Mouse (Mus musculus): ENCODE measurements around the gene Stat3. TPM values are rescaled to one million over a fixed set of nuclear protein-coding genes. Genes with fewer than 3 reads are reported as not detected.

Stat3 gene
- polyA plus RNA-seq, 1 experiment from 2014 or later, result 50.6 TPM

DNA sequence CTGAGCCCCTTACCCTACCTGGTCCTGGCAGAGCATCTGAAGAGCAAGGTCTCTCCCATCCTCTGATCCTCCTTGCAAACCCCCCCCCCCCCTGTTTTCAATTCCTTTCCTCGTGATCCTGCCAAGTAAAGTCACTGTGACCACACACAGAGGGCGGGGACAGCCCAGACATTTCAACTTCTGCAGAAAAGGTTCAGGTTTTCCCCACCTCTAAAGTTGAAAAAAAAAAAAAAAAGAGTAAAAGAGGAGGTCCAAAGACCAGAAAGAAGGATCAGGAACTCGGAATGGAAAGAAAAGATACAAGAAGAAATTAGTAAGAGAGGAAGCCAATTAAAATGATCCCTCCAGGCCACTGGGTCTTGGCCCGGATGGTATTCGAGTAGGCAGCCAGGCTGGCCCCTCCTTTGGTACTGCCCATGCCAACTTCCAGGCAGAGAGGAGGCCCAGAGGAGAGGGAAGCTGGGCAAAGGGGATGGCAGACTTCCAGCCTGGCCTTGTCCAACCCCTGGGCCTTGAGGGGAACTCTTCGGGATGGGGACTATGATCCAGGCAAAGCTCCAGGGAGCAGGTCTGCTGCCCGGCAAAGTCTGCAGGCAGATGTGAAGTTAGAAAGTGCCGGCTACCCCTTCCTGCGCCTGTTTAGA is 80.3 kb downstream of the Stat3 start, which contains the start of gene Stat5a:
Gene Stat5a, plus strand, starts transcription at position 417 of the 644 bp plus-strand sequence.
- H3K27me3 ChIP-seq (ENCODE audit: control insufficient read depth, insufficient read depth, low read length), result peaks cover 38% of the 10 kb centered on the region
- no peak for ATAC-seq (ENCODE audit: low FRiP score)
- no peak within 1 kb of the TSS for H3K27ac ChIP-seq
- no peaks in the 10 kb centered on the region for H3K9me3 ChIP-seq (ENCODE audit: control insufficient read depth, low read length)
- no peaks in the 10 kb centered on the region; the same call in 1 of the 2 replicates for H3K4me1 ChIP-seq (replicated peaks; ENCODE audit: control insufficient read depth, insufficient read depth, low read length)
- peak within 1 kb of the TSS; percentile 49 for H3K9ac ChIP-seq
- 64% methylated on average over 9 of the region's 9 CpGs for WGBS
- no peaks in the 10 kb centered on the region for H3K36me3 ChIP-seq (replicated peaks; ENCODE audit: control insufficient read depth, insufficient read depth)
- no peak for DNase-seq (ENCODE audit: low spot score)
- H3K4me2 ChIP-seq (replicated peaks), result peak within 1 kb of the TSS; percentile 58
- peak within 1 kb of the TSS; percentile 40 for H3K4me3 ChIP-seq (replicated peaks; ENCODE audit: low read length)

DNA sequence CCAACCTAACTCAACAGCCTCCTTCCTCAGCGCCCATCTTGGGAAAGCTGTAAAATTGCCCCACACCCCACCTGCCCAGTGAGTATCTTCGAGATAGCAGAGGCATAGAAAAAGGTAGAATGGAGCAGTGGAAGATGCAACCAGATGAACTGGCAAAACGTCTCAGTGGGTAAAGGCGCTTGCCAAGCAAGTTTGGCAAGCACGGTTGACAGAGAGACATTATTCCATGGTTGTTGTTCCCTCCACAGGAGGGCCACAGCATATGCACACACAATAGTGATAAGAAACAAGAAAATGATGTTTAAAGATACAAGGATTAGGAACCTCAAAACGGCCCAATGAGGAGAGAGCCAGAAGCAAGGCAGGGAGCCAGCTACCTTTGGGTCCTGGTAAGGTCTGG is 81.4 kb downstream of the Stat3 start:
- Histone ChIP-seq H3K4me3 (replicated peaks; ENCODE audit: low read length) (no peak overlapping the region), H3K36me3 (replicated peaks; ENCODE audit: control insufficient read depth, insufficient read depth) (no peaks in the 10 kb centered on the region), H3K27ac (no peak overlapping the region), H3K9ac (no peak overlapping the region), H3K9me3 (ENCODE audit: control insufficient read depth, low read length) (no peaks in the 10 kb centered on the region), H3K27me3 (ENCODE audit: control insufficient read depth, insufficient read depth, low read length) (peaks cover 38% of the 10 kb centered on the region), H3K4me1 (replicated peaks; ENCODE audit: control insufficient read depth, insufficient read depth, low read length) (no peaks in the 10 kb centered on the region; the same call in 1 of the 2 replicates), H3K4me2 (replicated peaks) (no peak overlapping the region)
- no peak for ATAC-seq (ENCODE audit: low FRiP score)
- no peak for DNase-seq (ENCODE audit: low spot score)
- 72% methylated on average over 6 of the region's 6 CpGs for WGBS

DNA sequence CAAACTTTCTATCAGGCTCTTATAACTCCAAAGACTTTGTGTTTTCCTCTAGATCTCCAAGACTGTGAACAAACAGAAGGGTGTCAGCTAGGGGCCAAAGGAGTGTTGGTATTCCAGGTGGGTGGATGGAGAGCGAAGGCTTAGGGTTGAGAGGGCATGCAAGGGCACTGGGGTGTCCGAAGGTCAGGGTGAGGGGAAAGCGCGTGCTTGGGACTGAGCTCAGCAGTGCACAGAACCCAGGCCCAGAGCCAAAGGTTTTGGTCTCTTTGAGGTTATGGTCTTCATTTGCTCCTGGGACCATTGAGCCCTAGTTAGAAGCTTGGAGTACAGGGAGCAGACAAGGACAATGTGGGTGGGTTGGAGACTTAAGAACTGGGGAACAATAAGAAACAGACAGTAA is 84.2 kb downstream of the Stat3 start:
- no peak overlapping the region for H3K9ac ChIP-seq
- no peak overlapping the region for H3K27ac ChIP-seq
- WGBS, result 90% methylated on average over 4 of the region's 4 CpGs
- peaks cover 20% of the 10 kb centered on the region for H3K27me3 ChIP-seq (ENCODE audit: control insufficient read depth, insufficient read depth, low read length)
- DNase-seq (ENCODE audit: low spot score) (no peak), ATAC-seq (ENCODE audit: low FRiP score) (no peak)
- peaks cover 9% of the 10 kb centered on the region for H3K4me1 ChIP-seq (replicated peaks; ENCODE audit: control insufficient read depth, insufficient read depth, low read length)
- no peaks in the 10 kb centered on the region for H3K9me3 ChIP-seq (ENCODE audit: control insufficient read depth, low read length)
- no peak overlapping the region for H3K4me2 ChIP-seq (replicated peaks)
- no peak overlapping the region for H3K4me3 ChIP-seq (replicated peaks; ENCODE audit: low read length)
- H3K36me3 ChIP-seq (replicated peaks; ENCODE audit: control insufficient read depth, insufficient read depth), result no peaks in the 10 kb centered on the region

DNA sequence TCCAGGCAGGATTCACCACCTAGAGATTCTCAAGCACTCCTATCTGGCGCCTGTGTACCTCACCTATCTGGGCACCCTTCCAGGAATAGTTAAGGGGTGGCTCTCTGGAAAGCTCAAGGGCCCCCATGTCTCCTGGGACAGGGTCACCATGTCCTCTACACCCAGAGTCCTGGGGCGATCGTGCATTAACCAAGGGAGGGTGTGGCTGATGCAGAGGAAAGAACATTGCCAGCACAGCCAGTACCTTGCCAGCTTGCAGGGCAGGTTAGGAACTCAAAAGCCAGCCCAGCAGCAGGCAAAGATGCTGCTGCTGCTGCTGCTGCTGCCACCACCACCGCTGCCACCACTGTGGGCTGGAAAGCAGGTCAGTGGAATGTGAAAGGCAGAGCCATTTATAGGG is 85.1 kb downstream of the Stat3 start:
- Histone ChIP-seq H3K9ac (no peak overlapping the region), H3K9me3 (ENCODE audit: control insufficient read depth, low read length) (no peaks in the 10 kb centered on the region), H3K36me3 (replicated peaks; ENCODE audit: control insufficient read depth, insufficient read depth) (no peaks in the 10 kb centered on the region), H3K4me2 (replicated peaks) (no peak overlapping the region), H3K27me3 (ENCODE audit: control insufficient read depth, insufficient read depth, low read length) (peaks cover 11% of the 10 kb centered on the region), H3K4me3 (replicated peaks; ENCODE audit: low read length) (no peak overlapping the region), H3K4me1 (replicated peaks; ENCODE audit: control insufficient read depth, insufficient read depth, low read length) (peaks cover 11% of the 10 kb centered on the region), H3K27ac (no peak overlapping the region)
- ATAC-seq (ENCODE audit: low FRiP score), result no peak
- 64% methylated on average over 4 of the region's 4 CpGs for WGBS
- no peak for DNase-seq (ENCODE audit: low spot score)

DNA sequence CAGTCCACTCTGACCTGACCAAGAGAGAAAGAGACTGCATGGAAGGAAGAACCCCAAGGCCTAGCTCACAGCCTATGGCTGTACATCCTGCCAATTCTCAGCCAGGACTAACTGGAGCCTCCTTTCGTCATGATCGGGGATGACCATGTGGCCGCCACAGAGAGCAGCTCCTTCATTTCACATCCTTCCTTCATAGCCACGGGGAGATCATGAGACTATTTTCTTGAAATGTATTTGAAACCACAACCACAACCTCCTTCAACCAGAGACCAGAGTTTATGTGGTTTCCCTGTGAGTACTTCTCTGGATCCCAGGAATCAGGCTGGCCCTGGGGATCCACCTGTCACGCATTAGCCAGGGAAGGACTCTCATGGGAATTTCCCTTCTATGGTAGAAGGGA is 86.3 kb downstream of the Stat3 start:
- Histone ChIP-seq H3K4me3 (replicated peaks; ENCODE audit: low read length) (no peak overlapping the region), H3K27ac (no peak overlapping the region), H3K9me3 (ENCODE audit: control insufficient read depth, low read length) (no peaks in the 10 kb centered on the region), H3K9ac (no peak overlapping the region), H3K4me1 (replicated peaks; ENCODE audit: control insufficient read depth, insufficient read depth, low read length) (peaks cover 23% of the 10 kb centered on the region), H3K4me2 (replicated peaks) (no peak overlapping the region), H3K36me3 (replicated peaks; ENCODE audit: control insufficient read depth, insufficient read depth) (no peaks in the 10 kb centered on the region), H3K27me3 (ENCODE audit: control insufficient read depth, insufficient read depth, low read length) (no peaks in the 10 kb centered on the region)
- 88% methylated on average over 5 of the region's 5 CpGs for WGBS
- no peak for DNase-seq (ENCODE audit: low spot score)
- ATAC-seq (ENCODE audit: low FRiP score), result no peak

DNA sequence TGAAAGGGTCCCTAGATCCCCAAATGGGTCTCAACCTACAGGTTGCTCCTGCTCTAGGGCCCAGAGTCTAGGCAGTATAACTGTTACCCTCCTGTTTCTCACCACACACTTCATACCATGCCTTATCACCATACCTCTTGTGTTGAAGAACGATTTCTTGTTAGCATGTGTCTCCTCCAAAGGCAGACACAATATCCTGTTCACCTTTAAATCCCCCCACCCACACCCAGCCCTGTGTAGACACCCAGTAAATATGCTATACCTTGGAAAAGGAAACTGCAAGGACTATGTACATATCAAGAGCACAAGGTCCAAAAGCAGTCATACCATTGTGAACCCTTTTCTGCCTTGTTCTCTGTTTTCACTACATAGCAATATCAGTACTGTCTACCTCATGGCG is 87.3 kb downstream of the Stat3 start:
- H3K9me3 ChIP-seq (ENCODE audit: control insufficient read depth, low read length), result no peaks in the 10 kb centered on the region
- H3K4me2 ChIP-seq (replicated peaks), result no peak overlapping the region
- ATAC-seq (ENCODE audit: low FRiP score) (no peak), DNase-seq (ENCODE audit: low spot score) (no peak)
- no peak overlapping the region for H3K4me3 ChIP-seq (replicated peaks; ENCODE audit: low read length)
- no peaks in the 10 kb centered on the region for H3K27me3 ChIP-seq (ENCODE audit: control insufficient read depth, insufficient read depth, low read length)
- no peak overlapping the region for H3K27ac ChIP-seq
- no peak overlapping the region for H3K9ac ChIP-seq
- peaks cover 27% of the 10 kb centered on the region for H3K4me1 ChIP-seq (replicated peaks; ENCODE audit: control insufficient read depth, insufficient read depth, low read length)
- WGBS, result 92% methylated on average over 2 of the region's 2 CpGs
- no peaks in the 10 kb centered on the region for H3K36me3 ChIP-seq (replicated peaks; ENCODE audit: control insufficient read depth, insufficient read depth)

DNA sequence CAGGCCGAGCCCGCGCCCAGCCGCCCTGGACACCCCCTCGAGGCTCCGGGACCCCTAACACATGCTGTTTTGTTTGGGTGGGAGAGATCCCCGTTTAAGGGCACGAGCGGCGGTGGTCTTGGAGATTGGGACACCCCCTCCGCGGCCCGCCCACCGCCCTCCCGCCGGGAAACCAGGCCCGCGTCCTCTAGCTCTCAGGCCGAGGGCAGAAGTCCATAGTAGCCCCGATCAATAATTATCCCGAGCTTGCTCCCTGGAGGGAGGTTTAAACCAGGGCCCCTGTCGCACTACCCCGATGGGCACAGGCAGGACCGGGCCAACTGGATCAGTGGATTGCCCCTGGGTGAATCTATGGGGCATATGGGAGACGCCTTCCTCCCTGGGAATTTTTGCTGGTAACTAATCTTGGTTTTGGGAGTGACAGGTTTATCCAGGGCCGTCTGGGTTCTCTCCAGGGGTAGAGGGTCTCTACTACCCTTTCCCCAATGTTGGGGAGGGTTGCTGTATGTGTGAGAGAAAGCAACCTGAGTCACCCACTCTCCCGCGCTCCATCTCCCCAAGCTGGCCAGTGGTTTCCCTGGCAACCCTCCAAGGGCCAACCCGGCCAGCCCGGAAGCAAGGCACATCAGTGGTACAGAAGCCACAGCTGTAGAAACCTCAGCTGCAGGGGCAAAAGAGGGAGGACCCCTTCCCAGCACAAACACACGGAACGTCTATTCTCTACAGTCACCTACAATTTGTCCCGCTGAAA is 88.4 kb downstream of the Stat3 start:
- 1% methylated on average over 33 of the region's 33 CpGs for WGBS
- DNase-seq (ENCODE audit: low spot score), result peak; percentile 32
- peak overlapping the region; percentile 97 for H3K4me3 ChIP-seq (replicated peaks; ENCODE audit: low read length)
- H3K9me3 ChIP-seq (ENCODE audit: control insufficient read depth, low read length), result no peaks in the 10 kb centered on the region
- H3K27ac ChIP-seq, result peak overlapping the region; percentile 86
- H3K36me3 ChIP-seq (replicated peaks; ENCODE audit: control insufficient read depth, insufficient read depth), result no peaks in the 10 kb centered on the region
- peak overlapping the region; percentile 95 for H3K9ac ChIP-seq
- H3K4me1 ChIP-seq (replicated peaks; ENCODE audit: control insufficient read depth, insufficient read depth, low read length), result peaks cover 27% of the 10 kb centered on the region
- no peaks in the 10 kb centered on the region for H3K27me3 ChIP-seq (ENCODE audit: control insufficient read depth, insufficient read depth, low read length)
- peak; percentile 45; the same call in 1 of the 2 replicates for ATAC-seq (ENCODE audit: low FRiP score)
- peak overlapping the region; percentile 92 for H3K4me2 ChIP-seq (replicated peaks)

DNA sequence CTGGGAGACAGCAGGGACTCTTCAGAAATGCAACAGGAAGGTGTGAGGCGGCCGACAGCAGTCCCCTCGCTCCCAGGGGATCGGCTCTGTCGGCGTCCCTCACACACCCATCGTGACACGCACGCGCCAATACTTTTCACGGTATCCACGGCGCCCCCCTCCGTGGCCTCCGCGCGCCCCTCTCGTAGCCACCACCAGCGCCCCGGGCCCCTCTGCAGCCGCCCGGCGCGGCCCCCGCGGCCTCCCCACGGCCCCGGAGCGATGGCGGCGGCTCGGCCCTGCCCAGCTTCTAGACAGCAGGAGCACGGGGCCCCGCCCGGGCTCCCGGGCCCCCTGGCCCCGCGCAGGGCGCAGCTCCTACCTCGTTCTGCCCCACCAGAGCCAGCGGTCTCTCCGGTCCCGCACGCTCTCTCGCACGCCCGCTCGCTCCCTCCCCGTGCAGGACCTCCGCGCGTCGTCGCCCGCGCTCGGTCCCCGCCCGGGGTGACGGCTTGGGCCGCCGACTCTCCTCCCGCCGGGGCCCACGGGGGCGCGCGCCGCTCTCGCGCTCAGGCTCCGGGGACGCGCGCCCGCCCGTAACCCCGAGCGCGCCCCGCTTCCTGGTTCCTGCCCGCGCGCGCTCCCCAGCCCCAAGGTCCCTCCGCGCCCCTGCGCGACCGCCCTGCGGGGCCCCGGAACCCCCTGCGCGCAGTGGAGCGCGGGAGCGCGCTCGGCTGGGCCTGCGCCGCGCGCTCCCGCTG is 89.1 kb downstream of the Stat3 start, which contains the start of gene Stat5b:
Gene Stat5b, minus strand, starts transcription at position 687 of the 740 bp plus-strand sequence.
- H3K4me3 ChIP-seq (replicated peaks; ENCODE audit: low read length), result peak within 1 kb of the TSS; percentile 97
- peak within 1 kb of the TSS; percentile 86 for H3K27ac ChIP-seq
- under 1% methylated on average over 85 of the region's 104 CpGs for WGBS
- ATAC-seq (ENCODE audit: low FRiP score) (peak; percentile 77), DNase-seq (ENCODE audit: low spot score) (peak; percentile 75)
- no peaks in the 10 kb centered on the region for H3K27me3 ChIP-seq (ENCODE audit: control insufficient read depth, insufficient read depth, low read length)
- H3K4me1 ChIP-seq (replicated peaks; ENCODE audit: control insufficient read depth, insufficient read depth, low read length), result peaks cover 27% of the 10 kb centered on the region
- no peaks in the 10 kb centered on the region for H3K9me3 ChIP-seq (ENCODE audit: control insufficient read depth, low read length)
- H3K4me2 ChIP-seq (replicated peaks), result peak within 1 kb of the TSS; percentile 92
- peak within 1 kb of the TSS; percentile 95 for H3K9ac ChIP-seq
- H3K36me3 ChIP-seq (replicated peaks; ENCODE audit: control insufficient read depth, insufficient read depth), result no peaks in the 10 kb centered on the region

DNA sequence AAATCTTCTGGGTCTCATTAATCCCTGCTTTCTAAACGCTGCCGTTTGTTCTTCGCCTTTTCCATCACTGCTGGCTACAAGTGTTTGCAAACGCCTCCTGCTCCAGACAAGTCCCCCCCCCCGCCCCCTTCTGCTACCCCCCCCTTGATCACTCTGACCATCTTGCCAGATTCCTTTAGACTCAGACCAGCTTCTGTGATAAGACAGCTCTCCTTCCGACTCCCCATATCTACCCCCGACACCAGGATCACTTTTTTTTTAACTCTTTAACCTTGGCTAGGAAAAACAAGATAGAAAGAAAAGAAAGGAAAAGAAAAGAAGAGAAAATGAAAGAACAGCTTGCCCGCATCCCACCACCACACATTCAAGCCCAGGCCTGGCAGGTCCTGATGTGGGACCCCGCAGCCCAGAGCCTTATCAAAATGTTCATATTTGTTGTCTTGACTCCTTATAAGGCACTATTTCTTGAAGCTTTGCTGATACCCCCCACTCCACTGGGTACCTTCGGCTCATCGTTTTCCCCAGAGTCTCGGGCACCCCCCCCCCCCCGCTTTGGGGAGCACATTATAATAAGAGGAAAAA is 89.8 kb downstream of the Stat3 start:
- Histone ChIP-seq H3K9me3 (ENCODE audit: control insufficient read depth, low read length) (no peaks in the 10 kb centered on the region), H3K36me3 (replicated peaks; ENCODE audit: control insufficient read depth, insufficient read depth) (no peaks in the 10 kb centered on the region), H3K9ac (peak overlapping the region; percentile 95), H3K4me2 (replicated peaks) (peak overlapping the region; percentile 92), H3K27me3 (ENCODE audit: control insufficient read depth, insufficient read depth, low read length) (no peaks in the 10 kb centered on the region), H3K27ac (peak overlapping the region; percentile 86), H3K4me1 (replicated peaks; ENCODE audit: control insufficient read depth, insufficient read depth, low read length) (peaks cover 27% of the 10 kb centered on the region), H3K4me3 (replicated peaks; ENCODE audit: low read length) (peak overlapping the region; percentile 97)
- DNase-seq (ENCODE audit: low spot score), result no peak
- 2% methylated on average over 13 of the region's 13 CpGs for WGBS
- no peak for ATAC-seq (ENCODE audit: low FRiP score)

All from hindbrain, embryonic 14.5 days (tissue).